Mouse (Mus musculus) bone marrow, adult 2 months (tissue): ENCODE measurements around the gene Lcat.

Experiments used
- CTCF ChIP-seq: fragments of 200-500 bp; IDR thresholded peaks from 2 replicates; pipeline ENCODE4 v1.5.1; 2011; ENCODE audit warnings: low read length, control low read depth; ENCODE audit not compliant: control insufficient read depth, insufficient read depth
- POLR2A ChIP-seq: fragments of 200-500 bp; IDR thresholded peaks from 2 replicates; pipeline ENCODE4 v1.6.1; 2011; ENCODE audit warnings: low read depth, mild to moderate bottlenecking, control low read depth, low read length, borderline replicate concordance; ENCODE audit not compliant: control insufficient read depth

DNA sequence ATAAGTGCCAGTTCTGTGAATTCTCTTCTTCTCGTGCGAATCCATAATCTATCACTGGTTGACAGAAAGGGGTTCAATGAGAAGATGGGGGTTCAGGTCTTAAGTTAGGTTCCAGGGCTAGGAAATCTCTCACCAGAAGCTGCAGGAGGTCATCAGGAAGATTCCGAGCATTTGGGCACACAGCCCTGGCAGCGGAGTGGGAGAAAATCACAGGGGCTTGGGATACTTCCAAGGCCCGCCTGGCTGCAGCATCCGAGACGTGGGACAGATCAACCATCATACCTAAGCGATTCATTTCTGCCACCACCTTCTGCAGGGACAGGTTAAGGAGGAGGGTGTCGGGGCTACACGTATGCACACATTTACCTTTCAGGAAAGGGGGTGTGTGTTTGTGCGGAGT, 45.4 kb upstream of the Lcat start:
- no peak for TF ChIP-seq CTCF
- no peak for TF ChIP-seq POLR2A
